Mouse (Mus musculus) thymus, postnatal 25 days (tissue): ENCODE data around the gene Gm12394.
"Not testable (repeated sequence)": the region's sequence is repeated elsewhere in the genome, so short reads cannot be mapped to it uniquely, and the experiment has no call there.

Experiments
- DNase-seq: peaks from one replicate; pipeline ENCODE4 v3.0.0; 2022

Gm12394 gene

GRCm38 (mm10) chr4:42853788-42854187 lies 2.8 kb downstream of the Gm12394 start, which contains the start of gene Fam205a1:
TSS of gene Fam205a1 (minus strand) at chr4:42853888.
- not testable (repeated sequence) for DNase-seq

GRCm38 (mm10) chr4:42773893-42774292 lies 82.7 kb downstream of the Gm12394 start, which contains the start of gene Ccl21a:
TSS of gene Ccl21a (minus strand) at chr4:42773993.
- DNase-seq = not testable (repeated sequence)

- DNase-seq = not testable (repeated sequence)
Measured at GRCm38 (mm10) chr4:42756477-42756876, 100.1 kb downstream of the Gm12394 start, which contains the start of gene Ccl19. TSS of gene Ccl19 (minus strand) at chr4:42756577.

GRCm38 (mm10) chr4:42735245-42735644 lies 121.3 kb downstream of the Gm12394 start, which contains the start of gene 4930578G10Rik:
TSS of gene 4930578G10Rik (plus strand) at chr4:42735545.
- not testable (repeated sequence) for DNase-seq
